Mouse (Mus musculus): ENCODE results near the gene Prkg1. TPM values are rescaled to one million over a fixed set of nuclear protein-coding genes. Genes with fewer than 3 reads are reported as not detected.
A peak's percentile ranks its signal among the peaks of the same experiment; 100 is the strongest.

Gene Prkg1
- total RNA-seq, 2 experiments from 2014 or later: 0.31 TPM; not detected in 1

- no peak; the same call in 1 of the 2 replicates for ATAC-seq (replicated peaks; ENCODE audit: poor library complexity, severe bottlenecking)
These were observed 984.0 kb downstream of the Prkg1 start for GRCm38 (mm10) chr19:30780803-30781202.

- no peak for ATAC-seq (replicated peaks; ENCODE audit: poor library complexity, severe bottlenecking)
These were observed 996.5 kb downstream of the Prkg1 start for GRCm38 (mm10) chr19:30768316-30768715.

GRCm38 (mm10) chr19:30744426-30744825 lies 1020.4 kb downstream of the Prkg1 start:
- peak; percentile 76 for ATAC-seq (replicated peaks; ENCODE audit: poor library complexity, severe bottlenecking)

GRCm38 (mm10) chr19:30699130-30699529 lies 1065.7 kb downstream of the Prkg1 start:
- no peak for ATAC-seq (replicated peaks; ENCODE audit: poor library complexity, severe bottlenecking)

- ATAC-seq (replicated peaks; ENCODE audit: poor library complexity, severe bottlenecking): no peak
These were observed 1073.6 kb downstream of the Prkg1 start for GRCm38 (mm10) chr19:30691258-30691657.

GRCm38 (mm10) chr19:30690691-30691090 lies 1074.1 kb downstream of the Prkg1 start:
- ATAC-seq (replicated peaks; ENCODE audit: poor library complexity, severe bottlenecking): no peak

- ATAC-seq (replicated peaks; ENCODE audit: poor library complexity, severe bottlenecking): no peak
These were observed 1076.9 kb downstream of the Prkg1 start for GRCm38 (mm10) chr19:30687942-30688341.

- ATAC-seq (replicated peaks; ENCODE audit: poor library complexity, severe bottlenecking): no peak
These were observed 1088.5 kb downstream of the Prkg1 start for GRCm38 (mm10) chr19:30676308-30676707.

GRCm38 (mm10) chr19:30664269-30664668 lies 1100.6 kb downstream of the Prkg1 start:
- peak; percentile 48; the same call in 1 of the 2 replicates for ATAC-seq (replicated peaks; ENCODE audit: poor library complexity, severe bottlenecking)

- ATAC-seq (replicated peaks; ENCODE audit: poor library complexity, severe bottlenecking): no peak
These were observed 1122.1 kb downstream of the Prkg1 start for GRCm38 (mm10) chr19:30642629-30643170.

GRCm38 (mm10) chr19:30637471-30637870 lies 1127.4 kb downstream of the Prkg1 start:
- no peak for ATAC-seq (replicated peaks; ENCODE audit: poor library complexity, severe bottlenecking)

- no peak for ATAC-seq (replicated peaks; ENCODE audit: poor library complexity, severe bottlenecking)
These were observed 1133.8 kb downstream of the Prkg1 start for GRCm38 (mm10) chr19:30631051-30631450.

- ATAC-seq (replicated peaks; ENCODE audit: poor library complexity, severe bottlenecking): no peak
These were observed 1138.8 kb downstream of the Prkg1 start for GRCm38 (mm10) chr19:30626036-30626435.

GRCm38 (mm10) chr19:30625391-30625790 lies 1139.4 kb downstream of the Prkg1 start:
- ATAC-seq (replicated peaks; ENCODE audit: poor library complexity, severe bottlenecking): no peak

GRCm38 (mm10) chr19:30623620-30624019 lies 1141.2 kb downstream of the Prkg1 start:
- no peak for ATAC-seq (replicated peaks; ENCODE audit: poor library complexity, severe bottlenecking)

- ATAC-seq (replicated peaks; ENCODE audit: poor library complexity, severe bottlenecking): no peak
These were observed 1151.5 kb downstream of the Prkg1 start for GRCm38 (mm10) chr19:30613150-30613865.

GRCm38 (mm10) chr19:30586366-30586765 lies 1178.5 kb downstream of the Prkg1 start:
- no peak for ATAC-seq (replicated peaks; ENCODE audit: poor library complexity, severe bottlenecking)

GRCm38 (mm10) chr19:30564516-30564915 lies 1200.3 kb downstream of the Prkg1 start:
- ATAC-seq (replicated peaks; ENCODE audit: poor library complexity, severe bottlenecking): no peak

GRCm38 (mm10) chr19:30563876-30564275 lies 1201.0 kb downstream of the Prkg1 start:
- ATAC-seq (replicated peaks; ENCODE audit: poor library complexity, severe bottlenecking): no peak

GRCm38 (mm10) chr19:30558024-30558423 lies 1206.8 kb downstream of the Prkg1 start:
- ATAC-seq (replicated peaks; ENCODE audit: poor library complexity, severe bottlenecking): no peak

GRCm38 (mm10) chr19:30554467-30554881 lies 1210.4 kb downstream of the Prkg1 start:
- ATAC-seq (replicated peaks; ENCODE audit: poor library complexity, severe bottlenecking): peak; percentile 76

GRCm38 (mm10) chr19:30553740-30554139 lies 1211.1 kb downstream of the Prkg1 start:
- no peak for ATAC-seq (replicated peaks; ENCODE audit: poor library complexity, severe bottlenecking)
